Mouse (Mus musculus): ENCODE measurements at regions not wholly inside any gene's neighbourhood (a gene's known extent, or its start where the extent isn't known, plus 50 kb on each side); places are given as distances from the start of the nearest gene placed in this dataset.

GRCm38 (mm10) chr1:91611281-91611680, 70.9 kb downstream of the Asb1 start:
- DNase-seq = no peak
- intact Hi-C loops (cut with DNase I) = no loop called here

DNA sequence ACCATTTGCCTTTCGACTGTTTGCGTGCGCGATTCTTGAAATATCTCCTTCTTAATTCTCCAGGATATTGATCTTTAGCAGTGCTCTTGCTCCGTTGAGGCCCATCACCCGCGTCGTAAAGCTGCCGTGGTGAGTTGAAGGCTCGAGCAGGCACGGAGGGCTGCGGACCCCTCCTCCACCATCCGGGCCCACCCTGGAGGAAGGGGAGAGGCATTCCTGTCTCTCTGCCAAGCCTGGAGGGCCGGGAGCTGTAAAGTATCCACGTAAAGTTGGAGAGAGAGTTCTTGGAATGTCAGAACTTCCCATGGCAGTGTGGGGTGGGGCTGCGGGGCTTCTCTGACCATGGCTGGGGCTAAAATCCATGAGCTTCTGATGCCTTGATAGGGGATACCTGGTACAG, 71.3 kb downstream of the Asb1 start:
- DNase-seq = no peak
- intact Hi-C loops (cut with DNase I) = no loop called here

DNA sequence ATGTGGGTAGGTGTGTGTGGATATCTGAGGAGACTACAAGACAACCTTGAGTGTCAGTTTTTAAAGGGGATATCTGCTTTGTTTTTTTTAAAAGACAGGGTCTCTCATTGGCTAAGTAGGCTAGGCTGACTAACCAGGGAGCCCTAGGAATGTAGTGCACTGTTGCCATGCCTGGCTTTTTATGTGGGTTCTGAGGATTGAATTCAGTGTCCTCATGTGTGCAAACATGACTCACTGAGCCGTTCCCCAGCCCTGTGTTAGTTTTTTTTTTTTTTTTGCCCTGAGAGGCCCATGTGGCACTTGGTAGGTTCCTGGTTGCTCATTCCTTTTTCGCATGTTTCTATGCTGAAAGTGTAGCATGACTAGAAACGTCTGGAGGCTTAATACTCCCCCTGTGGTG, 72.6 kb downstream of the Asb1 start:
- intact Hi-C loops (cut with DNase I) = no loop called here

GRCm38 (mm10) chr1:91615396-91615795, 75.1 kb downstream of the Asb1 start:
- DNase-seq = no peak
- intact Hi-C loops (cut with DNase I) = no loop called here

More for the DNA sequence above, 72.6 kb downstream of the Asb1 start:
- DNase-seq = no peak

- intact Hi-C loops (cut with DNase I) = no loop called here
- DNase-seq = peak; percentile 29 to 37
Measured at GRCm38 (mm10) chr1:91618527-91619135, 78.3 kb downstream of the Asb1 start.

GRCm38 (mm10) chr1:91621141-91621540, 80.8 kb downstream of the Asb1 start:
- intact Hi-C loops (cut with DNase I) = no loop called here
- no peak for DNase-seq

DNA sequence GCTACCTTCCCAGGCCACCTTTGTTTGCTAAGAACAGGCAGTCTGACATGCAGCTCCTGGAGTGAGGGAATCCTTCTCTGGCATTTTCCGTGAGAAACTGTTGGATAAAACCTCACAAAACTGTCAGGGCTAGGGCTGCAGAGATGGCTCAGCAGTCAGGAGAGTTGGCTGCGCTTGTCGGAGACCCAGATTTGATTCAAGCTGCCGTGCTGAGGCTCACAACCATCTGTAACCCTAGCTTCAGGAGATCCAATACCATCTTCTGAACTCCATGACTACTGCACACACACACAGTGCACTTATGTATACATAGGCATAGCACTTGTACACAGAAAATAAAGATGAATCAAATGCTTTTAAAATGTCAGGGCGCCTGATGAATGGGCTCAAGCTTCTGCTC, 82.5 kb downstream of the Asb1 start:
- no peak for DNase-seq
- intact Hi-C loops (cut with DNase I) = no loop called here

DNA sequence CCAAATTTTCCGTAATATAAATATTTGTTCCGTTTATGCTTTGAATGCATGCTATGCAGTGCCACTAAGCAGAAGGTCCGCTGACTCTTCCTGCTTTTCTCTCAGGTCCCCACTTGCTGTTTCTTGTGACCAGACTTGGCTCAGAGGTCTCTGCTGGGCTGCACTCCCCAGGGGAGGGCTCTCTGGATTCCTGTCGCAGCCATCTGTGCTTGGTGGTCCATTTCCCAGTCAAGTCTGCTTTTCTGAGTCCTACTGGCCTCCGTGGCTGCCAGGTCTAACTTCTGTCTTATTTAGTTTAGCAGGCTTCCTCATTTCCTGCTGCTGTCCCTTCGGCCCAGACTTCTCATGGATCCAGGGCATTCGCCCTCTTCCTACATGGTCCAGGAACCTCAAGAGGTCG, 83.7 kb downstream of the Asb1 start:
- intact Hi-C loops (cut with DNase I) = no loop called here
- DNase-seq = no peak

DNA sequence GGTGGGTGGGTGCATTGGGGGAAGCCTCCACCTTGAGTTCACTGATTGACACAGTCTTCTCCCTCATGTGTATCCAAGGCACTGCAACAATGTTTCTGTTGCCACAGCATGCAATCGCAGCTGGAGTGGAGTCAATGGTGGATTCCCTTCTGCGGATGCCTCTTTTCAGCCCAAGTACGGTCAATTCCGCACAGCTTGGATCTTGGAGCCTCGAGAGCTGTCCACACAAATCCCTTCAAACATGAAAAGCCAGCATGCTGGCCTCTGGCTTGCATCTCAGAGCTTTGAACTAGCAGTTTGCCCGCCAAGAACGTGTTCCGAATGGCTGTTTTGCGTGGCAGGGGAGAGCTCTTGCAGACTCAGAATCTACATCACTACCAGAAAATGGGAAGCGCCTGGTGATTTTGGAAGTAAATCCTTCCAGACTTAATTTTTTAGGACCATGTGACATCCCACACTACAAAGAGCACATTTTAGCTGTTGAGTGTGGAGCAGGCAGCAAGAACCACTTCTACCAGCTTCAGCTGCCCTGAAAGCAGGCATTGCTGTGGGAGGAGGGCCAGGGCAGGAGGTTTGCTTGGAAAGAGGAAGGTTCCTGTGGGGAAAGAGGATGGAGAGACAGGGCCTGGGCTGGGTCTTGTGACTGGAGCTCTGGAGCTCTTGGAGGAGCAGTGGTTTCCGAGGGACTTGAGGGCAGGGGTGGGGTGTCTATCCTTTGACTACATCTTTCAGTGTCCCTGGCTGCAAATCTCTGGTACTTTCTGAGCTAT, 84.4 kb downstream of the Asb1 start:
- intact Hi-C loops (cut with DNase I) = no loop called here
- DNase-seq = peak in 1 of 2 experiments; percentile 11

GRCm38 (mm10) chr1:91626090-91626489, 85.7 kb downstream of the Asb1 start:
- no peak for DNase-seq
- intact Hi-C loops (cut with DNase I) = no loop called here

- DNase-seq = no peak
- intact Hi-C loops (cut with DNase I) = no loop called here
Measured at GRCm38 (mm10) chr1:91630206-91630605, 89.9 kb downstream of the Asb1 start.

GRCm38 (mm10) chr1:91630871-91631410, 90.6 kb downstream of the Asb1 start:
- DNase-seq = no peak
- intact Hi-C loops (cut with DNase I) = no loop called here

- DNase-seq = no peak
- intact Hi-C loops (cut with DNase I) = no loop called here
Measured at GRCm38 (mm10) chr1:91632906-91633493, 92.7 kb downstream of the Asb1 start.

- intact Hi-C loops (cut with DNase I) = no loop called here
- no peak for DNase-seq
Measured at GRCm38 (mm10) chr1:91636571-91636970, 96.2 kb downstream of the Asb1 start.

- intact Hi-C loops (cut with DNase I) = no loop called here
- DNase-seq = no peak
Measured at GRCm38 (mm10) chr1:91640551-91640950, 100.2 kb downstream of the Asb1 start.

DNA sequence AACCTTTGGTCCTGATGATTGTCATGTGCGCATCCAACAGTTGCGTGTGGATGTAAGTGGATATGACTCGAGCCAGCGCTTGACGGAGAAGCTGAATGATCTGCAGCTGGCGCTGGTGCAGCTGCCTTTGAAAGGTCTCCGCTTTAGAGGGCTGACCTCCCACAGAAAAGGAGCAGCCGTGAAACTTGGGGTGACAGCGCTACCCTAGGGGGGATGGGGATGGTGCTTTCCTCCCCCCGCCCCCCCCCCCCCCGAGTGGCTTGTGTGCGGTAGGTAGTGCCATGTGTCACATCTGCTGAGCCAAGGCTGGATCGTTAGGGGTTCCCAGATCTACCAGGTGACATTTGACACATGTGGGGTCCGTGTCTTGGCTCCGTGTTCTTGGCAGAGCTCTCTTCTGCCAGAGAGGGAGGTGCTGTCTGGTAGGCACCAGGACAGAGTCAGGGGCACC, 118.7 kb downstream of the Asb1 start:
- intact Hi-C loops (cut with DNase I) = no loop called here
- DNase-seq = no peak

GRCm38 (mm10) chr1:91659486-91659885, 119.1 kb downstream of the Asb1 start:
- no peak for DNase-seq

GRCm38 (mm10) chr1:91663289-91663688, 122.9 kb downstream of the Asb1 start:
- DNase-seq = no peak
- intact Hi-C loops (cut with DNase I) = no loop called here

More at GRCm38 (mm10) chr1:91659486-91659885, 119.1 kb downstream of the Asb1 start:
- intact Hi-C loops (cut with DNase I) = no loop called here

DNA sequence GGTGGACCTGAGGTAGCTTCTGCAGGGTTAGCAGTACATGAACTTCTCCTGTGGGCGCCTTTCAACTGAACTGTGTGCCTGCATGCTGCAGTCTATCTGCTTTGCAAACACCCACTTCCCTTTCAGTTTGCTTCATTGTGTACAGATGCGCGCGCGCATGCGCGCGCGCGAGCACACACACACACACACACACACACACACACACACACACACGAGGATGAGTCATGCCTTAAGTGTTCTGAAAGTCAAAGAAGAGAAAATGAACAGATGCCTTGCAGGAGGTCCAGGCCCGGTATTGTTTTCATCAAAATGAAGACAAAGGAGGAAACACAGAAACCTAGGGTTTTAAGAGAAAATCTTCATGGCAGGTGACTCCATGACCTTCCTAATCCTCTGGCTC, 124.3 kb downstream of the Asb1 start:
- DNase-seq = no peak

DNA sequence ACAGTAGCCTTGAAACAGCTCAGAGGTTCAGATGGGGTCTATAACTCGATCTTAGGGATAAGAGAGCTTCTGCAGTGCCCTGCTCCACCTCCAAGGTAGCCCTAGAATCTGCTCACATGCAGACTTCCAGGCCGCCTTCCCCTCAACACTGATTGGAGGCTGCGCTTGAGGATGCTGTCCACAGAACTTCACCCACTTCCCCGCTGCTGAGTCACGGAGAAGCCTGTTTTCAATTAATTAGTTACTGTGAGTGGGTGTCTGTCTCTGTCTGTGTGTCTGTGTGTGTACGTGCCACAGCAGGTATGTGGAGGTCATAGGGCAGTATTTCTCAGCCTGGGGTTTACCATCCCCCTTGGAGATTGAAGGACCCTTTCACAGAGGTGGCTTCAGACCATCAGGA, 128.2 kb downstream of the Asb1 start:
- intact Hi-C loops (cut with DNase I) = no loop called here
- no peak for DNase-seq

More for the DNA sequence above, 124.3 kb downstream of the Asb1 start:
- intact Hi-C loops (cut with DNase I) = no loop called here

GRCm38 (mm10) chr1:91670980-91671379, 130.3 kb upstream of the Twist2 start:
- intact Hi-C loops (cut with DNase I) = no loop called here
- DNase-seq = peak; percentile 21 to 29

Measured in heart, postnatal 10 days (tissue).